Mouse (Mus musculus) spleen, adult 2 months (tissue): ENCODE measurements around the gene Ccdc57.

Source experiments
- CTCF ChIP-seq: fragments of 200-500 bp; IDR thresholded peaks from 2 replicates; pipeline ENCODE4 v1.5.1; 2011; ENCODE audit warnings: mild to moderate bottlenecking, inconsistent platforms; ENCODE audit not compliant: insufficient read depth, insufficient read length, insufficient replicate concordance; ENCODE audit errors: extremely low read depth
- POLR2A ChIP-seq: fragments of 200-500 bp; IDR thresholded peaks from 2 replicates; pipeline ENCODE4 v1.6.1; 2011; ENCODE audit warnings: low read depth, low read length, inconsistent platforms

- TF ChIP-seq POLR2A (no peak), CTCF (no peak)
Measured at GRCm38 (mm10) chr11:120889216-120889615, 43.5 kb downstream of the Ccdc57 start.
